Mouse (Mus musculus) heart, postnatal 10 days (tissue): Measurements from ENCODE around the gene Bptf. TPM values are rescaled to one million over a fixed set of nuclear protein-coding genes. Genes with fewer than 3 reads are reported as not detected.
A peak's percentile ranks its signal among the peaks of the same experiment; 100 is the strongest.

Experiments used
- DNase-seq, 2 experiments: peaks; one replicate each; pipeline ENCODE4 v3.0.0; 2021
- intact Hi-C: fragments of 180-260 bp; cut with DNase I; formaldehyde crosslinking; loops from one replicate; pipeline ENCODE4 v1.15.1; 2025
- total RNA-seq, 2 experiments: library from RNA; stranded (reverse); gene quantifications; 2 replicates each; pipeline ENCODE4 v1.2.3; 2021

Gene Bptf
- total RNA-seq, 2 experiments from 2014 or later = 35.5 to 40.9 TPM

DNA sequence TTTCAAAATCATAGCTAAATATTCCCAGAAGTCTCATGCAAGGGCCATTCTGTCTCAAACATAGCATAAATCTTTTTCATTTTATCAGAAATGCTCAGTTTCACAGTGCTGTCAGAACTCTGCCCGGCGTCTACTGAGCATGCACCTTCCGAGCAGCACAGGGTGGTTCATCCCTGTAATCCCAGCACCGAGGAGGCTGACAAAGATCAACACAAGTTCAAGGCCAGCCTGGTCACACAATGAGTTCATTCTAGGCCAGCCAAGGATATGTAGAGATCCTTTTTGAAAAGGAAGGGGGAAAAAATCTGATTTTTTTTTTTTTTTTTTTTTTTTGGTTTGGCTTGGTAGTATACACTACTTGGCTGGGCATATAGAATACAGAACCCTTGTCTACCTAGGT is 6.9 kb downstream of the Bptf start:
- intact Hi-C loops = no loop called here
- DNase-seq = no peak

DNA sequence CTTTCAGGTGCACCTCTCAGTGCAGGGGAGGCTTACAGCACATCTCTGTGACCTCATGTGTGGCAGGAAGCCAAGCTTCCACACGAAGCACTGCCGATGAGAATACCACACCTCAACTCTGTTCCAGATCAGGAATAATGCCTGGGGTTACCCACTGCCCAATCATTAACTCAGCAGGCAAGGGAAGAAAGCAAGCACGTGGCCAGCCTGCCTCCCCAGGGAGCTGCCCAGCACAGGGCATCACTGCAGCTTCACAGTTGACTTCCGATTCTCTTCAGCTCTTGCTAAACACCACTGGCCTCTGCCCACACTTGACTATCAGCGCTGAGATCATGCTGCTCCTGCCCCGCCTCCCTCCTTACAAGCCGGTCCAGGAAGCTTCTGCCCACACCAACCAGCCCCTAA is 7.6 kb downstream of the Bptf start:
- intact Hi-C loops = no loop called here

DNA sequence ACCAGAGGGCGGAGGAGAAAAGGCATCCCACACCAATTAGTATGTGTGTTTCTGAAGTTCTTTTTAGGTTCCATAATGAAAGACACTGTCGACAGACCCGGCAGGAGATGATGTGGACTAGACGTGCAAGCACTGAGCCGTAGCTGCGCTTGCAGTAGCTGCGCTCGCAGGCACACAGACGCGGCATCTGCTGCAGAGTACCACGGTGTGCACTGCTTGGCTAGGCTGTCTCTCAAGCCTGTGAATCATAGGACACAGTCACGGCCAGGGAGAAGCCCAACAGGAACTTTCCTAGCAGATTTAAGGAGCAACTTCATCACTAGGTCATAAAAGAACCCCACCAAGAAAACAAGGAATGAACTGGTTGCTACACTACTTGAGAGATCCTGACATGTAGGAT is 14.1 kb downstream of the Bptf start:
- no peak for DNase-seq
- intact Hi-C loops = no loop called here

More for the DNA sequence above, 7.6 kb downstream of the Bptf start:
- DNase-seq = peak; percentile 35 to 48

DNA sequence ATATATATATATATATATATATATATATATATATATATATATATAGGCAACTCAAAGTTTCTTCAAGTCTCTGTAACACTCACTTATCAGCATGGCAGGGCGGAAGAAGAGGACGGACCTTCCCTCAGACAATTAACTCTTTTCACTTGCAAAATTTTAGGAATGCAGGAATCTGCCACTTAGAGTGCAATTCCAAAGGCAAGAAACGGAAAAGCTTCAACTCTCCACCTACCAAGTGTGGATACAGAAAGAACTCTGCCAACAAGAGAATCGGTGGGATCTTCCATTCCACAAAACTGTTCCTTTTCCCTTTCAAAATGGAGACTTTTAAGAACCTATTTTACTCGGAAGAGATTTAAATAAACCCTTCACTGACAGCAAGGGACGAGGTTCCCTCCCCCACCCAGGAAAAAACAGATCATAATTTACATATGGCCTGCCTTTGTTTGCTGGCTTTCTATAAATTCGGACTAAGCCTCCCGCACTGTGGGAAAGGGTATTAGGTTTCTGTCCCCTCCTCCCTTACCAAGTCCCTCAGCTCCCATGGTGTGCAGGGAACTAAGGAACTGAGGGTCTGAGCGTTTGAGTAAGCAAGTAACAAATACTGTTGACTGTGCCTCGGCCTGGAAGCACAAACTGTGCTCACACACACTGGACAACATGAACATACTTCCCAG is 17.9 kb downstream of the Bptf start:
- DNase-seq = no peak
- intact Hi-C loops = no loop called here

- intact Hi-C loops = no loop called here
- DNase-seq = peak; percentile 36 to 42
These were observed 18.8 kb downstream of the Bptf start for GRCm38 (mm10) chr11:107113112-107113511.

DNA sequence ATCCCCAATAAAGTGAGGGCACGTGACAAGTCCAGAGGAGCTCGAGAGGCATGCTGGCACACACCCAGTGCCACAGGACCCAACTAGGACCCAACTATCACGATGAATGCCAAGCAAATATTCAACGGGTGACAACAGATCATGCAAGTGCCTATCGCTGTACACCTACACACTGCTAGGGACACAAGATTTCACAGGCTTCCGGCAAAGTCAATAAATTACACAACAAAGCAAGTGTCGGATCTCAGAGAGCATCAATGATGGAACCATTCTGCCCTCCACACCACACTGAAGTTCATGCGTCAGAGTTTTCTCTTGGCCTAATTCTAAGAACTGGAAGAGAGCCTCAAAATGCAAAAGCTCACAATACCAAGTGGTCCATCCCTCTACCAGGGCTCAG is 22.3 kb downstream of the Bptf start:
- intact Hi-C loops = no loop called here
- no peak for DNase-seq

DNA sequence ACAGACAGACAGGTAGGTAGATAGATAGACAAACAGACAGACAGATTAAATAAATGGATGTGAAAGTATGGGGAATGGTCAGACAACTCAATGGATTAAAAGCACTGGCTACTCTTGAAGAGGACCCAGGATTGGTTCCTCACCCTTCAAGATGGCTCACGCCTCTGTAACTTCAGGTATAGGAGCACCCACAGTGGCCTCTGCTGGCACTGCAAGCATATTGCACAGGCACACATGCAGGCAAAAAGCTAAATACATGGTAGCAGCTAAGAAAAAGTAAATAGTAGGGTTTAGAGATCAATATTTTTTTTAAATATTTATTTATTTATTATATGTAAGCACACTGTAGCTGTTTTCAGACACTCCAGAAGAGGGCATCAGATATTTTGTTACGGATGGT is 23.0 kb downstream of the Bptf start:
- no peak for DNase-seq
- intact Hi-C loops = no loop called here

DNA sequence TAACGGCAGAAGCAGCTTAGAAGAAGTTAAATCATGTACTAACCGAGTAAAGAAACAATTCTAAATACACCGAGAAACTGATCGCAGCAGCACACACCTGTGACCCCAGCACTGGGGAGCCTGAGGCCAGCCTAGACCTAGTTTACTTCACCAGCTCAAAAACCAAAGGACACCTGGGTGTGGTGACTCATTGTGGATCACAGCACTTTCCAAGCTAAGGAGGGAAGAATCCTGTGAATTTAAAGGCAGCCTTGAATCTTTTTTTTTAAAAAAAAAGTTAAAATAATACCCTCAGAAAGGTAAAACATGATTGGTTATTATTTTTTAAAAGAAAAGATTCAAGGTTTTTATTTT is 24.2 kb downstream of the Bptf start:
- DNase-seq = no peak
- intact Hi-C loops = no loop called here

DNA sequence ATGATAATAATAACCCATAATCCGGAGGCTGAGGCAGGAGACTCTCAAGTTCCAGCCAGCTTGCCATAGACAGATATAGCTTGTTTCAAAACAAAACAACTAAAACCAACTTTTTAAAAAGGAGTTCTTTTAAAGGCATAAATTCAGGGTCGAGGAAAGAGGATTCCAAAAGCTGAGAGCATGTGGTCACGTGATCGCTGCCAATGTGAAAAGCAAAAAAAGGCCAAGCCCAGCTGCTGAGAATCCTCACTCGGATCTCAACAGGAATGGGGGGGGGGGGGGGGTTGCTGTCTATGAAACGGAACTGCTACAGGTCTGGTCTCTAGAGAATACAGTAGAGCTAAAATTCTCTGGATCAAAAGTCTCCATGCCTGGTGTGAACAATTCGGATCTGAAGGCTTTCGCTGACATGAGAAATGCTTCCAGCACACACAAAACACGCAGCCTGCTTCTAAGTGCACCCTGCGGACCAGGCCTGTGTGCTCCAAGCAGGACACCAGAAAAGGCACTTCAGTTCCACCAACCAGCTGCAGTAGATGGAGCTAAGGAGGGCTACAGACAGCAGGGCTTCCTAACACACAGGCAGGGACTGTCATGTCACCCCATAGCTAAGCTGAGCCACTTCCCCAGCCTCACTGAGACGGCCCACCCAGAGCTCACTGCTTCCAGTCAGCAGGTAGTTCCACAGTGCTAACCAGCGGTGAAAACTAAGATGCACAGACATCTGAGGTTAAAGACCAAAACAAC is 24.8 kb downstream of the Bptf start:
- DNase-seq = no peak
- intact Hi-C loops = no loop called here

- DNase-seq = no peak
These were observed 25.5 kb downstream of the Bptf start for GRCm38 (mm10) chr11:107106461-107106860.

DNA sequence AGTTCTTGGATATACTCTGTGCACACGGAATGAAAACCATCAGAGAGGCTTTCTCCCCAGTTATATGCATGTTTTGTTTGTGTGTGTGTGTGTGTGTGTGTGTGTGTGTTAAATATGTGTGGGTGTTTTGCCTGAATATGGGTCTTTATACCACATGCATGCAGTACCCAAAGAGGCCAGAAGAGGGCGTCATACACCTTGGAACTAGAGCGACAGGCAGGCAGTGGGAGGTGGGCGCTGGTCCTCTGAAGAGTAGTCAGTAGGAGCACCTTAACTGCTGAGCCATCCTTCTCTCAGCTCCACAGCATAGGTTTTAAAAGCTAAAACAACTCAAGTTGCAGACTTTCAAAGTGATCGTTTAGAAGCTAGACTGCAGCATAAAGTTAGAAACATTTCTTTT is 26.7 kb downstream of the Bptf start:
- DNase-seq = peak; percentile 58 to 82
- intact Hi-C loops = no loop called here

More at GRCm38 (mm10) chr11:107106461-107106860, 25.5 kb downstream of the Bptf start:
- intact Hi-C loops = no loop called here

DNA sequence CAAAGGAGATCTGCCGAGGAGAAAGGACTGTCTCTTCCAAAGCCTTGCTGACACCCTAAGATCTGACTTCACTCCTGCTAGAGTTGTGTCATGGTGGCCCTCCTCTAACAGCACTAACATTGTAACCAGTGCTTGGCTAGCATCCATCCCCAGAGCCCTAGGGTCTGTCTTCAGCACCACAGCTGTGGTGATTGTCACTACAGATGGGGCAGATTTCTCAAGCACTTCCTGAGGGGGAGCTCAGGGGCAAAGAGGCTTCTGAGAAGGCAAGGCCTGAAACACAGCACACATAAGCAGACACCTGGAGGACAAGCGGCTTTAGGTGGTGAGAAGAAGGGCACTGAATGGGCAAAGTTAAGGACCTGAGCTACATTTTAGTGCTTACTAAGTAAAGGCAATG is 28.2 kb downstream of the Bptf start:
- DNase-seq = no peak
- intact Hi-C loops = no loop called here

GRCm38 (mm10) chr11:107103224-107103589 is 28.7 kb downstream of the Bptf start:
- intact Hi-C loops = no loop called here
- no peak for DNase-seq

- intact Hi-C loops = no loop called here
- DNase-seq = no peak
These were observed 29.3 kb downstream of the Bptf start for GRCm38 (mm10) chr11:107102465-107103223.

DNA sequence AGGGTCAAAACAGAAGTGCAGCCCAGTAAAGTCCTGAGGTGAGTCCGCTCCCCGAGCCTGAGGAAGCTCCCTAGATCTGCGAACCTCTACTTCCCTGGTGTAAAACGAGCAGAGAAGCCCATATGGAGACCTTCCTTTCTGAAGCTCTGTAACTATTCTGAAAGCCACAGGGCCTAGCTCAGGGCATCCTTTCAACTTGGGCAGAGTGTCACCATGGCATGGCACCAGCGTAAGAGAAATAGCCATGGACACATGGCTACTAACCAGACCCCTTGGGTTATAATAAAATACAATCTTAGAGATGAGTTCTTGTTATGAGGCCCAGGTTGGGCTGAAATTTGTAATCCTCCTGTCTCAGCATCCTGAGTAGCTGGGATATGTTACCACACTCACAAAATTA is 35.0 kb downstream of the Bptf start:
- DNase-seq = no peak
- intact Hi-C loops = no loop called here

- intact Hi-C loops = no loop called here
- no peak for DNase-seq
These were observed 38.1 kb downstream of the Bptf start for GRCm38 (mm10) chr11:107093871-107094270.

DNA sequence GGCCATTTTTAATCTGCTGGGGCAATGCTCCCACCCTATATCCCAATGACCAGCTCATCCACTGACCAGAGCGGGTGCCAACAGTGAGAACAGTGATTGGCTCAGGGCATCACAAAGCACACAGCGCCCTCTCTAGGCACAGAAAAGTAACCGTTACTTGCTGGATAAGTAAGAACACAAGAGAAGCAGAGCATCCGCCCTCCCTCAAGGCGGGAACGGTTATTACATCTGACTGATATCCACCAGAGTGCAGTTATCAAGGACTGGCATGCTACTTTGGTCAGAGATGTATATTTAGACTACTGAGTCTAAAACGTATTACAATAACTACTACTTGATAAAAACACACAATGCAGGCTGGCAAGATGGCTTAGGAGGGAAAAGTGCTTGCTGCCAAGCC is 39.3 kb downstream of the Bptf start:
- no peak for DNase-seq
- intact Hi-C loops = no loop called here

- no peak for DNase-seq
- intact Hi-C loops = no loop called here
These were observed 46.1 kb downstream of the Bptf start for GRCm38 (mm10) chr11:107085866-107086265.

DNA sequence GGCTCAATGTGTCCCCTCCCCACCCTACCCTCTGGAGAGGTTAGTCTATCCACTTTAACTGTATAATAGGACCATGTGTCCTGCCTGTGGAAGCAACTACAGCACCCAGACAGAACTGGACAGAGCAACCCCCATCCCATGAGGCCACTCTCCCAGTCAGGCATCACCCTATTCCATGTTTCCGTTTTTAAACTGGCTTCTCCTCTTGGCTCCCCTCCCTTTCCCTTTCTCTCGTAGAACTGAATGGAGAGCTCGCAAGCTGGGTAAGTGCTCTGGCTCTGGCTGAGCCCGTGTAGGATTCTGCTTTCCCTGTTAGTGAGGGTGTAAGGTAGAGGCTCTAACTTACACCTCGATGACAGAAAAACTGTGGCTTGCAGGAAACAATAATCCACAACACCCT is 48.4 kb downstream of the Bptf start:
- intact Hi-C loops = no loop called here
- DNase-seq = no peak

DNA sequence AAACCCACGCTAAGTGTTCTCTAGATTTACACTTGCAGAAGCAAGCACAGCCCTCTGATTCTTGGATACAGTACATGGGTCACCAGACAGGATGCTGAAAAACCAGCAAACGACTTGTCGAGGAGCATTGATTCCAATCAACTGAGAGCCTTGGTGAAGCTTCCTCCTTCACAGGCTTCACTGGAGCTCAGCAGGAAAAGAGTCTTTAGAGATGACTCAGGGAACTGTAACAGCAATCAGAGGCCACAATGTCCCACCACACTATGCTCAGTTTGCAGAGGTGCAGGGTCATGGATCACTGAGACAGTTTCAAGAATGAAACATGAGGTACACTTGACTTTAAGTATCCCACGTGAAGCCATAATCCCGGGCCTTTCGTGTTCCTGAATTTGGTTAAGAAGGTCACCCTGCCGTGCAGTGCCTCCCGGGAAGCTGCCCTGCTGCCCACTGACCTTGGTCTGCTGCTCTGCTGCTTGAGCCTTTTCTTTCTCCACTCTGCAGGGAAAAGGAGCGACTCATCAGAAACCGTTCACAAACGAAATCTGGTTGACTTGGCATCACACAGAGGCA is 66.6 kb downstream of the Bptf start:
- intact Hi-C loops = no loop called here
- DNase-seq = no peak

DNA sequence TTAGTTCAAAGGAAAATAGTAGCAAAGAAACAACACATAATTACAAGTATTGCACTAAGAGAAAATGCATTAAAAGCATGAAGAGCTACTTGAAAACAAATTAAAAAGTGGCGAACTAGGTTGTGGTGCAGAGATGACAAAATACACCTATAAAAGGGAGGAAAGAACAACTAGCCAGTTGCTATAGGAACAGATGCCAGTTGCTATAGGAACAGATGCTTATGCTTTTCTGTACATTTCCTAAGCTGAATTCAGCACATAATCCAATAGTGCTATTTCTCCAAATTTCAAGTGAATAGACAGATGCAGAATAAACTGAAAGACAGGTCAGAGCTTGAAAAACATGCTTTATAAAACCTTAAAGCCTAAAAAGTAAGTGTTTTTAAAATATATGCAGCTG is 67.3 kb downstream of the Bptf start:
- intact Hi-C loops = loop anchor here (5.0 kb wide), 1 partner anchor 93 kb away; no protein-coding TSS in a partner anchor
- DNase-seq = no peak
